In genomic region chr4:45674291-45674690, GRCm38 (mm10) we compare ENCODE assay signal across 24 mouse cellular contexts.
"Had no signal": no experiment of that assay in that cellular context is flagged by ENCODE, and none has a peak within 500 bp of the region (broad histone marks: within the 10 kb centered on the region; RNA-seq: fewer than 3 reads in every experiment).

No protein-coding gene starts in this region.

- H3K27me3 ChIP-seq: hindbrain, embryonic 15.5 days; limb, embryonic 15.5 days had no signal

- H3K27ac ChIP-seq: heart, embryonic 13.5 days; heart, embryonic 15.5 days; hindbrain, postnatal 0 days; kidney, embryonic 15.5 days; kidney, postnatal 0 days; limb, embryonic 13.5 days; limb, embryonic 15.5 days; liver, embryonic 12.5 days; liver, embryonic 14.5 days had no signal

- H3K4me3 ChIP-seq: heart, embryonic 13.5 days; heart, embryonic 15.5 days; hindbrain, embryonic 15.5 days; kidney, embryonic 15.5 days; limb, embryonic 13.5 days; limb, embryonic 15.5 days; liver, embryonic 12.5 days had no signal

- H3K9ac ChIP-seq: heart, embryonic 13.5 days; heart, embryonic 15.5 days; hindbrain, embryonic 15.5 days; kidney, embryonic 15.5 days; limb, embryonic 13.5 days; limb, embryonic 15.5 days; liver, embryonic 12.5 days; liver, embryonic 14.5 days had no signal

- H3K4me2 ChIP-seq: heart, embryonic 11.5 days; heart, embryonic 13.5 days; heart, embryonic 15.5 days; hindbrain, embryonic 15.5 days; kidney, embryonic 15.5 days; limb, embryonic 13.5 days; limb, embryonic 15.5 days; liver, embryonic 12.5 days had no signal

- ATAC-seq: intestine, embryonic 16.5 days; liver, embryonic 12.5 days had no signal

- H3K4me1 ChIP-seq: heart, embryonic 15.5 days; limb, embryonic 15.5 days; liver, embryonic 12.5 days had no signal

- H3K36me3 ChIP-seq: heart, embryonic 13.5 days; heart, embryonic 15.5 days; hindbrain, embryonic 15.5 days; kidney, embryonic 15.5 days; limb, embryonic 13.5 days; limb, embryonic 15.5 days; liver, embryonic 12.5 days had no signal

- DNase-seq: gastrocnemius, postnatal 14 days; gastrocnemius, postnatal 36 days; heart, adult 18-20 months; heart, postnatal 14 days; heart, postnatal 36 days; kidney, adult 11 months; kidney, adult 2 months; kidney, adult 9 months; kidney, postnatal 14 days; kidney, postnatal 36 days; layer of hippocampus, adult 9-11 months; left cerebral cortex, postnatal 4 days had no signal

- H3K9me3 ChIP-seq: heart, embryonic 13.5 days; heart, embryonic 15.5 days; hindbrain, embryonic 15.5 days; kidney, embryonic 15.5 days; limb, embryonic 13.5 days; limb, embryonic 15.5 days; liver, embryonic 12.5 days had no signal
